Mouse (Mus musculus) testis, adult 2 months (tissue): ENCODE measurements at regions not wholly inside any gene's neighbourhood (a gene's known extent, or its start where the extent isn't known, plus 50 kb on each side); places are given as distances from the start of the nearest gene placed in this dataset.

Experiments
- CTCF ChIP-seq: fragments of 200-500 bp; IDR thresholded peaks from 2 replicates; pipeline ENCODE4 v1.5.1; 2012; ENCODE audit warnings: low read depth, mild to moderate bottlenecking, inconsistent platforms, low read length, moderate library complexity; ENCODE audit not compliant: control insufficient read depth, insufficient read depth, insufficient replicate concordance
- POLR2A ChIP-seq: fragments of 200-500 bp; IDR thresholded peaks from 2 replicates; pipeline ENCODE4 v1.6.1; 2012; ENCODE audit warnings: low read depth, mild to moderate bottlenecking, inconsistent platforms, low read length, moderate library complexity; ENCODE audit not compliant: control insufficient read depth

DNA sequence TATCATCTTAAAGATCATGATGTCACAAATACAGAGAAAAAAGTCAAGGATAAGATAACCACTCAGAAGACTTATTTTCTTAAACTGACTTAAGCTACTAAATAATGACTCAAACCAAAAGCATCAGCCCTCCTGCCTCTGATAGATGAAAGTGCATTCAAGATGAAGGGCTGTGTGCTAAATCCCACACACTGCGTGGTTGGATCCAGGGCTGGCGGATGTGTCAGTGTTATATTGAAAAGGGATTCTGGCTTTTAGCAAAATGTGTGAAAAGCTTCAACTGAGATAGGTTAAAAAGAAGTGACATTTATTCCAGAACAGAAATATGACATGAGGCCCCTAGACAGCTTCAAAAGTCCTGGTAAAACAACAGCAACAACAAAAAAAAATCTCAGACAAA lies 245.7 kb upstream of the Sphkap start:
- TF ChIP-seq POLR2A (no peak), CTCF (no peak)
